Mouse (Mus musculus): Measurements from ENCODE around the gene Rab15.
A peak's percentile ranks its signal among the peaks of the same experiment; 100 is the strongest.
"Not testable (repeated sequence)": the region's sequence is repeated elsewhere in the genome, so short reads cannot be mapped to it uniquely, and the experiment has no call there.

The Rab15 gene

GRCm38 (mm10) chr12:76818908-76819307, 3.8 kb downstream of the Rab15 start:
- peak; percentile 84 for DNase-seq (ENCODE audit: low read depth, low spot score)

DNA sequence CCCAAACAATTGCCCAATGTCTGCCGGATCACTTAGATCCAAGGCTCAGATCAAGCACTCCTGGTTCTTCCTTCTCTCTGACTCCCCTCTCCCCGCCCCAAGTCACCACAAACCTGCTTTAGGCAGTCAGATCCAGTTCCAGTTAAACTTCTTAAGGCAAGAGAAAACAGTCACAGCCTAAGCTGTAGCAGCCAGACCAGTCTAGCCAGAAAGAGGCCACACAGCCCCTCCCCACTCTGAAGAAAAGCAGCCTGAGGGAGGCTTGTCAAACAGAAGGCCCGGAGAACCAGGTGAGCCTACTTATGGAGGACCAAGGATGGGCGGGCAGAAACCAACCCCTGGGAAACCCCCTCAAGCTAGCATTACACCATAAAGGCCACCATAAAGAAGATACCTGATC, 4.6 kb downstream of the Rab15 start:
- DNase-seq (ENCODE audit: low read depth, low spot score) = no peak

DNA sequence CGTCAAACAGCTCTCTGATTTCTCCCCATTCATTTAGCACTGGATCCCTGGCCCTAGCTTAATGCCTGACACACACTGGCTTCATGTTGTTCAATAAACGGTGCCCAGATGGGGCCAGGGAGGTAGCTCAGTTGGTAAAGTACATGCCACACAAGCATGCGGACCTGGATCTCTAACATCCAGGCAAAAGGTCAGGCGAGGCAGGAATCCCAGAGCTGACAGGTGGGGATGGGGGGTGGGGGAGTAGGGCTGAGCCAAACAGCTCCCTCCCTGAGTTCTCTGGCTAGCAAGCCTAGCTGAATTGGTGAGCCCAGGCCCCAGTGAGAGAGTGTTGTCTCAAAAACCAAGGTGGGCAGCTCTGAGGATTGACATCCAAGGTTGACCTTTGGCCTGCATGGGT, 5.5 kb downstream of the Rab15 start:
- no peak for DNase-seq (ENCODE audit: low read depth, low spot score)

DNA sequence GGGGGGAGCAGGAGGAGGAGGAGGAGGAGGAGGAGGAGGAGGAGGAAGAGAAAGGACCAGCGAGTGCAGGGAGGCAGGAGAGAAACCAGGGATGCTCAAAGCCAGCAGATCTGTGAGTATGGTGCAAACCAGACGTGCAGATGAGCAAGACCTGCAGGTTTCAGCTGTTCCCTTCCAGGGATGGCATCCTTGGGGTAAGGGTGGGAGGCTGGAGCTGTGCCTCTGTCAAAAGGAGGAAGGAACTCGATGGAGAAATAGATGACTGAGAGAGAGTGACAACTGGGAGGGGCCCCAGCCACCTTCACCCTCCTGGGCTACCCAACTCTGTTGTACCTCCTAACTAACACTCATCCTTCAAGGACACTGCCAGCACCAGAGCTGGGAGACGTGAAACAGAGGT, 6.0 kb downstream of the Rab15 start:
- DNase-seq (ENCODE audit: low read depth, low spot score) = no peak

DNA sequence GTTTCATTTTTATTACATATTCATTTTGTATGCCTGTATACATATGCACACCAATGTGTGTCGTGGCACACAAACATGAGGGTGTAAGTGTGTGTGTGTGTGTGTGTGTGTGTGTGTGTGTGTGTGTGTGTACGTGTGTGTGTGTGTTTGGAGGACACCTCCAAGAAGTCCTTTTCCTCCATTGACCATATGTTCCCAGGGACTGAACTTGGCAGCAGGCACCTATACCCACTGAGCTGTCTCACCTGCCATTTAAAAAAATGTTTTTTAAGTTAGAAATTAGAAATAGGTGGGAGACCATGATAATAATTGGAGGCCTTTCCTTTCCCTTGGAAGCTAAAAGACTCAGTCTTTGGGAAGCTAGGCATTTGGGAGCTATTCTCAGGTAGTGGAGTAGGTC, 8.6 kb downstream of the Rab15 start:
- DNase-seq (ENCODE audit: low read depth, low spot score) = no peak

DNA sequence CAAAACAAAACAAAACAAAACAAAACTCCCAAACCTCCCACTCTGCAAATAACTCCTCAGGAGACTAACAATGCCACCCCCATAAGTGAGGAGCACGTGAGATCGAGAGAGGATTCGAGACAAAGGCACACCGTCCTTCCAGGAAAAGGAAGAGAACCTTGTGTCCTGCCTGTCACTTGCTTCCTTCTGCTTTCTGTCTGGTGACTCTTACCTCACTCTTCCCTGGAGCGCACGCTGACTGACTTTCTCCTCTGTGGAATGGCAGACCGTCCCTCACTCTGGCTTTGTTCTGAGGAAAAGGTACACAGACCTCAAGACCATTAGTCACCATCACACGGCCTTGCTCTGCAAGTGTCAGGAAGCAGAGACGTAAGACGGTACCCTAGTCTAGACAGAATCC, 9.2 kb downstream of the Rab15 start:
- DNase-seq (ENCODE audit: low read depth, low spot score) = no peak

DNA sequence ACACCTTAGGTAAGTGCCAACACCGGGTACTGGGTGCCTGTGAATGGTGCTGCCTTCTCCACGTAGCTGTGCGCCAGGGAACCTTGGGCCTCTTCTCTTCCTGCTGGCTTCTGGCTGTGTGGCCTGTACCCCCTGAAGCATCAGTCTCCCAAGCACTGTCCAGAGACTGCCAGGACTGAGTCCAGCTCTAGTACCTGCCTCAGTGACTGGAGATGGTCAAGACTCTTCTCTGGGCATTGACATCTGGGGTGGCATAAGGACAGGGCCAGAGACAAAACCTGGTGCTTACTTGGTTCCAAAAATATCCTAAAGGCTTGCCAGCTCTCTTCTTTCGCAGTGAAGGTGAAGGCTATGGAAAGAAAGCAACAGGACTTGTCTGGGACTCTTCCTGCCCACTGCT, 11.7 kb downstream of the Rab15 start:
- DNase-seq (ENCODE audit: low read depth, low spot score) = no peak

DNA sequence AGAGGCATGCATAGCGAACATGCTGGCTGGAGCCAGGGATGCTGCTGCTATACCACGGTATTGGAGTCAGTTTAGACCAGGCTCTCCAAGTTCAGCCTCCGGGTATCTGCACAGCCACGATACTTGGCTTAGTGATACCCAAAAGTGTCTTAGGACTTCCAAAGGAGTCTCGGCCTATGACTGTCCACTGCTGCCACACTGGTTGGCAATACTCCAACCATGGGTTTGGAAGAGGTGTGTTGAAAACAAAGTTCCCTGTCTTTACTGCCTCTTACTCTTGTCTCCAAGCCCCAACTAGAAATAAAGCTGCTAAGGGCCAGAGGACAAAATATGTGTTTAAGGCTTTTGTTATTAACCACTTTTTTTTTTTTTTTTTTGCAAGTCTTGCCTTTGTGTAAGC, 12.2 kb downstream of the Rab15 start:
- no peak for DNase-seq (ENCODE audit: low read depth, low spot score)

GRCm38 (mm10) chr12:76807796-76808195, 14.9 kb downstream of the Rab15 start:
- DNase-seq (ENCODE audit: low read depth, low spot score) = peak; percentile 83

DNA sequence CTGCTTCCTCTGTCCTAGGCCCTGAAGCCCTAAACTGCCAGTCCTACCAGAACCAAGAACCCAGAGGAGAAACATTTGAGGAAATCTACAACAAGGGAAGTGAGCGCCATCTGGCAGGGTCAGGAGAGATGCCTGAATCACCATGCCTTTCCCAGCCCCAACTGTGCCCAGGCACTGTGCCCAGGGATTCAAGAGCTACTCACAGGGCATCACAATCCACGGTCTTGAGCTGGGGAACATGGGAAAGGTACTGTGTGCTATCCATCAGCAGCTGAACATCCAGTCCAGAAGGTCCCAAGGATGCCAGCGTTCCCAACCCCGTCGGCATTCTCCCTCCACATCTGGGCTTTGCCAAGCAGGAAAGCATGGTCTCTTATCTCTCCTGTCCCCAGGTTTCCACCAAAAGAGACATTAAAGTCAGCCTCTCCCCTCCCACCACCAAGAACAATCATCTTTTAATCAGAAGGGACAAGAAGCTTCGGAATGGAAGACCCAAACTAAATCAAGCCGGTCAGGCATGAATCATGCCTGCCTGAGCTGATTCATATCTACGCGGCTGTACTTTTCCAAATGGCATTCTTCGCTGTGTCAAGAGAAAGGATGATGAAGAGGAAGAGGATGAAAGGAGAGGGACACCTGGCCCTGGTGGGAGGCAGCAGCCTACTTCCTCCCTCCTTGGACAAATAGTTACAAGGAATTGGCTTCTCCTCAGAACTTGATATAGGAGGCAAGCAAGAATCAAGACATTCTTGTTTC, 17.5 kb downstream of the Rab15 start:
- no peak for DNase-seq (ENCODE audit: low read depth, low spot score)

- no peak for DNase-seq (ENCODE audit: low read depth, low spot score)
These were observed 18.9 kb downstream of the Rab15 start for GRCm38 (mm10) chr12:76803700-76804252.

DNA sequence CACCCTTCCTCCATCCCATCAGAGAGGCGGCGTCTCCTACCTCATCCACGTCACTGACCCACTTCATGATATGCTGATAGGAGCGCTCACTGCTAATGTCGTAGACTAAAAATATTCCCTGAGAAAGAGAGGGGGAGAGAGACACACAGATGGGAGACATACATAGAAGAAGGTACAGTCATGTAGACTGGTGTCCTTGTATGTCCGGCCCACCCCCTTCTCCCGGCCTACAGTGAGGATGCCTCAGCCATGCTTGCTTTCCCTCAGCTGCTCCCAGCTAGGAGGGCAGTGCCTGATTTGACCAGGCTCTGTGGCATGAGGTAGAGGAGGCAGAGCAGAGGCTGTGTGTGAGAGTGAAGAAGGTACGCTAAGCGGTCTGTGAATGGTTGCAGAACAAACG, 19.7 kb downstream of the Rab15 start:
- peak; percentile 68 for DNase-seq (ENCODE audit: low read depth, low spot score)

DNA sequence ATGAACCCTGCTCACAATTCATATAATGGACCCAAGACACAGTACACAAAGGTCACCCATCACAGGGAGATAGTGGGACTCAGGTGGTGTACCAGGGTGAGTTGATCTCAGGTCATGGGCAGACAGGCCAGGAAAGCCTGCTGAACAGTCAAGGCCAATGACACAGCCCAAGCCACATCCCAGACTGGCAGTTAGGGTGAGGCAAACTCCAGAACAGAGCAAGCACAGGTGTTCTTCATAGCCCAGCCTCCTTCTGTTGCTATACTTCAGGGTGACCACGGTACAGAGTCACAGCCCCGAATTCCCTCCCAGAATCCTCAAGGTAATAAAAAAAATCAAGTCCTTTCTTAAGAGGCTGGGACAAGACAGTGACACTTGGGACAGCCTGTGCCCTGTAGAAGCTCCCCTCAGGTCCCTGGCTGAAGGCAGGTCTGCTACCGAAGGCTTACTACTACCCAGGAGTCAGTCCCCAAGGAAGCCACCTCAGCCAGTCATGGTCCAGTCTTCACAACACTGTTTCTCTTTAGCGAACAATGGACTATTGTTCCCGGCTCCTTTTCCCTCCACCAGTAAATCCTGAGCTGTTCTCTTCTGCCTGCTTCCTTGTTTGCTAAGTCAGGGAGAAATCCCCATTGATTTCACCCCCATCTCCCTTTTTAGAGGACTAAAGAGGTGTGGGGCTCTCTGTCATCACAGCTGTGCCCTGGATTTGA, 24.5 kb downstream of the Rab15 start:
- DNase-seq (ENCODE audit: low read depth, low spot score) = no peak

GRCm38 (mm10) chr12:76796938-76797539, 25.7 kb downstream of the Rab15 start:
- DNase-seq (ENCODE audit: low read depth, low spot score) = no peak

DNA sequence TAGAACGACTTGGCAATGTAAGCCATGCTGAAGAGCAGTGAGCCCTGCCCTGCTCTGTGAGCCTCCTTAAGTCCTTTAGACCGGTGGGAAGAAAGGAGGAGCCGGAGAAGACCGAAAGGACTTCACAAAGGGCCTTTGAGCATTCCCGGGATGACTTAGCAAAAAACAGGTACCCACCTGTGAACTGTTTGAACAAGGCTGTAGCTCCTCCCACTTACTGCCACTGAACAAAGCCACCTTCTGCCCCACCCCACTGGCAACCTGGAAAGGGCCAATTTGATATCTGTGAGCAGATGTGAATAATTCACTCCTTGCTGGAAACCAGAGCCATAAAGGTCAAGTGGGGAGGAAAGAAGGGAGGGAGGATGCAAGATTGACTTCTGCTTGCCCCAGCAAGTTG, 27.4 kb downstream of the Rab15 start, which contains the start of gene Gpx2:
TSS of gene Gpx2 (minus strand) at position 205 of the 400 bp plus-strand sequence.
- no peak for DNase-seq (ENCODE audit: low read depth, low spot score)

DNA sequence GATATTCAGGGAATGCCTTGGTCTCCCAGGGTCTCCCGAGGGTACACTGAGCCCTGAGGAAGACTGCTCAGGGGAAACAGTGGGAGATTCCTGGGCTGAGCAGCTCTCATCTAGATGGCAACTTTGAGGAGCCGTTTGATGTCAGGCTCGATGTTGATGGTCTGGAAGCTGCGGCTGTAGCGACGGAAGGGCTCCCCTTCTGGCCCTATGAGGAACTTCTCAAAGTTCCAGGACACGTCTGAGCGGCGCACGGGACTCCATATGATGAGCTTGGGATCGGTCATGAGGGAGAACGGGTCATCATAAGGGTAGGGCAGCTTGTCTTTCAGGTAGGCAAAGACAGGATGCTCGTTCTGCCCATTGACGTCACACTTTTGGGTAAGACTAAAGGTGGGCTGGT, 30.2 kb downstream of the Rab15 start:
- not testable (repeated sequence) for DNase-seq (ENCODE audit: low read depth, low spot score)

DNA sequence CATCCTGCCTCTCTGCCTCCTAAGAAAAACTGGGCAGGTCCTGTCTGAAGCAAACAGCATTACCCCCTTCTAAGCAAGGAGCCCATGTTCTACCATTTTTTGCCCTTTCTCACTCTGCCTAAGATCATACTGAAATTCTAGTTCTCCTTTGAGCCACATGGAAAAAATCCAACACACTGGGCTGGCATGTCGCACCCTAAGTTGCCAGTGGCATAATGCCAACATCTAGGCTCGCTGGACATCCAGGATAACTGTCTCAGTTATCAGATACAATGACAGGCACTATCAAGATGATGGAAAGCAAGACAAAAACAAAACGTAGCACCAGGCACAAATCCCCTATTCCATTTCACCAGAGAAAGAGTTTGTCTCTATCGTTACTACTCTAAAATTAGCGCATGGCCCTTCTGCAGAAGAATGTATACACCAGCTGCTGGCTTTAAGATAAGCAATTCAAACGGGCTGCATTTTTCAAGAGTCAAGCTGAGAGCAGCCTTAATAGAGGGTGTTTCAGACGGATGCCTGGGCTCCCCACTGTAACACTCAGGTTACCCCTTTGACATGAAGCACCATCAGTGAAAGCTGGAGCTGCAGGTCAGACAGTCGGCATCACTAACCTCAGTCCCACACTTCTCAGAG, 32.1 kb downstream of the Rab15 start:
- no peak for DNase-seq (ENCODE audit: low read depth, low spot score)

GRCm38 (mm10) chr12:76784056-76784619, 38.6 kb downstream of the Rab15 start:
- no peak for DNase-seq (ENCODE audit: low read depth, low spot score)

GRCm38 (mm10) chr12:76780639-76781468, 41.9 kb downstream of the Rab15 start:
- no peak for DNase-seq (ENCODE audit: low read depth, low spot score)

GRCm38 (mm10) chr12:76779951-76780350, 42.8 kb downstream of the Rab15 start:
- no peak for DNase-seq (ENCODE audit: low read depth, low spot score)
